Mouse (Mus musculus): ENCODE data around the gene Tceanc. TPM values are rescaled to one million over a fixed set of nuclear protein-coding genes. Genes with fewer than 3 reads are reported as not detected.

The Tceanc gene
- total and polyA plus RNA-seq, 3 experiments = 3.6 to 5.7 TPM; not detected in 1

GRCm38 (mm10) chrX:166497771-166498170 lies 20.6 kb downstream of the Tceanc start:
- no peak for TF ChIP-seq ZC3H11A (IDR thresholded peaks at IDR 0.05; ENCODE audit: low read depth, low read length)
- no peak for TF ChIP-seq MEF2A (IDR thresholded peaks at IDR 0.05; ENCODE audit: extremely low read depth, insufficient replicate concordance, low read depth, low read length, poor library complexity, severe bottlenecking)
- TF ChIP-seq POLR2AphosphoS2 (IDR thresholded peaks at IDR 0.05; ENCODE audit: low read length) = no peak
- TF ChIP-seq TCF12 (IDR thresholded peaks at IDR 0.05; ENCODE audit: low read depth, low read length) = no peak
- TF ChIP-seq RAD21 (IDR thresholded peaks at IDR 0.05; ENCODE audit: low read depth, low read length) = no peak
- TF ChIP-seq MXI1 (IDR thresholded peaks at IDR 0.05; ENCODE audit: low read depth, low read length) = no peak
- TF ChIP-seq RCOR1 (IDR thresholded peaks at IDR 0.05; ENCODE audit: low read depth, low read length) = no peak
- TF ChIP-seq ZMIZ1 (IDR thresholded peaks at IDR 0.05; ENCODE audit: low read depth, low read length) = no peak
- no peak for TF ChIP-seq ELF1 (IDR thresholded peaks at IDR 0.05; ENCODE audit: low read depth, low read length)
- TF ChIP-seq NRF1 (IDR thresholded peaks at IDR 0.05; ENCODE audit: insufficient read depth, low read depth, low read length, poor library complexity, severe bottlenecking) = no peak
- TF ChIP-seq USF1 (IDR thresholded peaks at IDR 0.05; ENCODE audit: low read depth, low read length) = no peak
- TF ChIP-seq CHD1 (IDR thresholded peaks at IDR 0.05; ENCODE audit: low read depth, low read length) = no peak
- no peak for TF ChIP-seq NELFE (IDR thresholded peaks at IDR 0.05; ENCODE audit: low read depth, low read length)
- TF ChIP-seq POLR2A (IDR thresholded peaks at IDR 0.05; ENCODE audit: control insufficient read depth in 1 of 2, insufficient read depth in 1 of 2, low read depth in 1 of 2, low read length in 2 of 2, poor library complexity in 1 of 2) = no peak
- no peak for TF ChIP-seq HCFC1 (IDR thresholded peaks at IDR 0.05; ENCODE audit: low read depth, low read length)
- Histone ChIP-seq H3K27ac (ENCODE audit: control insufficient read depth, low read depth, low read length) (no peak overlapping the region), H3K9ac (ENCODE audit: control insufficient read depth, low read depth, low read length, poor library complexity, severe bottlenecking) (no peak overlapping the region), H3K79me2 (ENCODE audit: control insufficient read depth, insufficient read depth, low read length, poor library complexity) (no peaks in the 10 kb centered on the region), H3K36me3 (ENCODE audit: control insufficient read depth in 1 of 2, insufficient read depth in 2 of 2, low read length in 2 of 2) (peaks cover 2 to 3% of the 10 kb centered on the region in 2 experiments; a peak in 3 of 4 replicates), H3K9me3 (replicated peaks; ENCODE audit: insufficient read depth, low read length) (no peaks in the 10 kb centered on the region), H3K4me3 (ENCODE audit: control insufficient read depth in 1 of 2, insufficient read depth in 1 of 2, low read depth in 2 of 2, low read length in 2 of 2) (no peak overlapping the region), H3K4me1 (ENCODE audit: control insufficient read depth in 1 of 2, insufficient read depth in 2 of 2, low read length in 2 of 2) (no peaks in the 10 kb centered on the region), H3K27me3 (ENCODE audit: control insufficient read depth in 1 of 2, insufficient read depth in 2 of 2, low read length in 2 of 2) (no peaks in the 10 kb centered on the region)
- DNase-seq (ENCODE audit: low read depth, low spot score) = peak; percentile 39

GRCm38 (mm10) chrX:166495052-166495451 lies 23.3 kb downstream of the Tceanc start:
- H3K36me3 ChIP-seq (ENCODE audit: control insufficient read depth in 1 of 2, insufficient read depth in 2 of 2, low read length in 2 of 2) = peaks cover 0 to 3% of the 10 kb centered on the region in 2 experiments; a peak in 2 of 4 replicates
- no peaks in the 10 kb centered on the region for H3K79me2 ChIP-seq (ENCODE audit: control insufficient read depth, insufficient read depth, low read length, poor library complexity)
- no peaks in the 10 kb centered on the region for H3K4me1 ChIP-seq (ENCODE audit: control insufficient read depth in 1 of 2, insufficient read depth in 2 of 2, low read length in 2 of 2)
- no peak overlapping the region for H3K9ac ChIP-seq (ENCODE audit: control insufficient read depth, low read depth, low read length, poor library complexity, severe bottlenecking)
- no peaks in the 10 kb centered on the region for H3K27me3 ChIP-seq (ENCODE audit: control insufficient read depth in 1 of 2, insufficient read depth in 2 of 2, low read length in 2 of 2)
- no peaks in the 10 kb centered on the region for H3K9me3 ChIP-seq (replicated peaks; ENCODE audit: insufficient read depth, low read length)
- no peak overlapping the region for H3K4me3 ChIP-seq (ENCODE audit: control insufficient read depth in 1 of 2, insufficient read depth in 1 of 2, low read depth in 2 of 2, low read length in 2 of 2)
- no peak for DNase-seq (ENCODE audit: low read depth, low spot score)
- H3K27ac ChIP-seq (ENCODE audit: control insufficient read depth, low read depth, low read length) = no peak overlapping the region
- TF ChIP-seq TBP (IDR thresholded peaks at IDR 0.05; ENCODE audit: low read depth, low read length) (peak; percentile 81), NELFE (IDR thresholded peaks at IDR 0.05; ENCODE audit: low read depth, low read length) (no peak)
